Mouse (Mus musculus): ENCODE data around the gene Cxcr2. TPM values are rescaled to one million over a fixed set of nuclear protein-coding genes. Genes with fewer than 3 reads are reported as not detected.

Cxcr2 gene
- 11.2 and 11.4 TPM in 2 replicates for polyA plus RNA-seq (2012; rRNA removed)

DNA sequence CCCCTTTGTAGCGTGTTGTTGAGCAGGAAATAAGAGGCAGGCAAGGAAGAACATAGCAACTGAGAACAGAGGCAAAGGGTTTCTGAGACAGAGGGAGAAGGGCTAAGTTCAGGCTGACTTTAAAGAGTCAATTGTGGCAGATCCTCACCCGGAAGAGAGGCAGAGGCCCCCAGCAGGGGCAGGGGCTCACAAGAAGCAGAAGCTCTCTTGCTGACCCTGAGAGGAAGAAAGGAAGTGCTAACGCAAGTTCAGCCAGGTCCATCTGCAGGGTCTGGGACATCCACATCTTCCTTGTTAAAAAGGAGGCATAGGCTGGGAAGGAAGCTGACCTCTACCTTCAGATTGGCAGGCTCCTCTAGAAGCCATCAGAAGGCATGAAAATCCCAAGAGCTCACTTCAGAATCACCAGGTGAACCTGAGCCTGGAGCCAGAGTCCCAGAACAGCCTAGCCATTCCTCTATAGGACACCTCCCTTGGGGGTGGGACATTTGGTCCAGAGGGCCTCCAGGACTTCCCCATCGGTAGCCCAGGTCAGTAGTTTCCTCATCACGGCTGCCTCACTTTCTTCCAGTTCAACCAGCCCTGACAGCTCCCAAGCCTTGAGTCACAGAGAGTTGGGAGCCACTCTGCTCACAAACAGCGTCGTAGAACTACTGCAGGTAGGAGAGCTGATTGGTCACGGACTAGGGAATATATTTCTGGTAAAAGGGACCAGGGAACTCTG, at the start of gene Cxcr2:
Gene Cxcr2, plus strand, starts transcription at position 529 of the 724 bp plus-strand sequence.
- H3K4me1 ChIP-seq (ENCODE audit: control insufficient read depth, insufficient read depth, insufficient read length): no peaks in the 10 kb centered on the region
- no peak within 1 kb of the TSS for H3K27ac ChIP-seq (ENCODE audit: insufficient read depth, low read length)
- no peak within 1 kb of the TSS for H3K4me3 ChIP-seq (ENCODE audit: extremely low read depth, insufficient read depth, insufficient read length)
- no peaks in the 10 kb centered on the region for H3K36me3 ChIP-seq (ENCODE audit: control insufficient read depth, insufficient read depth, low read length)
- TF ChIP-seq CTCF (IDR thresholded peaks at IDR 0.05; ENCODE audit: extremely low read depth, insufficient read depth, insufficient read length, insufficient replicate concordance) (no peak), POLR2A (IDR thresholded peaks at IDR 0.05; ENCODE audit: low read depth, low read length) (no peak)
- DNase-seq (ENCODE audit: low read depth in 1 of 2, low spot score in 2 of 2): no peak
- no peaks in the 10 kb centered on the region for H3K27me3 ChIP-seq (ENCODE audit: control insufficient read depth, insufficient read depth, low read length)
- 49% methylated on average over 8 of the region's 8 CpGs for WGBS

GRCm38 (mm10) chr1:74105660-74106059, 48.1 kb upstream of the Cxcr2 start:
- Histone ChIP-seq H3K4me1 (ENCODE audit: control insufficient read depth, insufficient read depth, insufficient read length) (no peaks in the 10 kb centered on the region), H3K4me3 (ENCODE audit: extremely low read depth, insufficient read depth, insufficient read length) (no peak overlapping the region), H3K27me3 (ENCODE audit: control insufficient read depth, insufficient read depth, low read length) (no peaks in the 10 kb centered on the region), H3K36me3 (ENCODE audit: control insufficient read depth, insufficient read depth, low read length) (no peaks in the 10 kb centered on the region), H3K27ac (ENCODE audit: insufficient read depth, low read length) (no peak overlapping the region)
- WGBS: 86% methylated on average over 4 of the region's 4 CpGs
- no peak for TF ChIP-seq CTCF (IDR thresholded peaks at IDR 0.05; ENCODE audit: extremely low read depth, insufficient read depth, insufficient read length, insufficient replicate concordance)
- no peak for TF ChIP-seq POLR2A (IDR thresholded peaks at IDR 0.05; ENCODE audit: low read depth, low read length)
- DNase-seq (ENCODE audit: low read depth in 1 of 2, low spot score in 2 of 2): no peak

- Histone ChIP-seq H3K27me3 (ENCODE audit: control insufficient read depth, insufficient read depth, low read length) (no peaks in the 10 kb centered on the region), H3K4me1 (ENCODE audit: control insufficient read depth, insufficient read depth, insufficient read length) (no peaks in the 10 kb centered on the region), H3K4me3 (ENCODE audit: extremely low read depth, insufficient read depth, insufficient read length) (no peak overlapping the region), H3K36me3 (ENCODE audit: control insufficient read depth, insufficient read depth, low read length) (no peaks in the 10 kb centered on the region), H3K27ac (ENCODE audit: insufficient read depth, low read length) (no peak overlapping the region)
- 67% methylated on average over 6 of the region's 6 CpGs for WGBS
- no peak for DNase-seq (ENCODE audit: low read depth in 1 of 2, low spot score in 2 of 2)
- no peak for TF ChIP-seq POLR2A (IDR thresholded peaks at IDR 0.05; ENCODE audit: low read depth, low read length)
- no peak for TF ChIP-seq CTCF (IDR thresholded peaks at IDR 0.05; ENCODE audit: extremely low read depth, insufficient read depth, insufficient read length, insufficient replicate concordance)
Observed at GRCm38 (mm10) chr1:74106214-74106613, 47.6 kb upstream of the Cxcr2 start.

DNA sequence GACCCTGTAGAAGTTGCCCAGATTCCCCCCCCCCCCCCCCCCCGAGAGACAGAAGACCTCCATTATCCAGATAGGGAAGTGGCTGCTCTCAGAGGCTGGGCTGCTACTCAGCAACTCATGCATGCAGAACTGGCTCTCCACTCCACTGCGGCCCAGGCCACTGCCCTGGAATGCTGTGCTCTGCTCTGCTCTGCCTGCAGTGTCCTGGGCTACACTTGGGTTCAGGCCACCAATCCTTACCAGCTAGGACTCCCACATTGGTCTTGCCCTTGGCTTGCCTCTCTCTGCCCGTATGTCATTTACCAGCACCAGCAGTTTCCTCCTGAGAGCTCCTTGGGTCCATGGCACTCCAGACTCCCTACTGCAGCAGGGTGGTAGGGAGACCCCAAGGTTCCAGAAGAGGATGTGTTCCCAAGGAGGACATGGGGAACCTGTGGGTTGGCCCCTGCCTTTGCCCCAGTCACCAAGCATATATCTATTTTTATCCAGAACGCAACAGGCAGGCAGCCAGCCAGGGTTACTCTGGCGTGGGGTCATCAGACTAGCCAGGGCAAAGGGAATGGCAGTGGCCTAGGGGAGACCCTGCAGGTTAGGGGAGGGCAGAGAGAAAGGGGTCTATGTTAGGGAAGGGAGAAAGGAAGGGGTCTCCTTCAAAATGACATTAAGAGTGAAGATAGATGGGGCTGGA, 45.7 kb upstream of the Cxcr2 start:
- no peak for TF ChIP-seq CTCF (IDR thresholded peaks at IDR 0.05; ENCODE audit: extremely low read depth, insufficient read depth, insufficient read length, insufficient replicate concordance)
- no peak for TF ChIP-seq POLR2A (IDR thresholded peaks at IDR 0.05; ENCODE audit: low read depth, low read length)
- H3K36me3 ChIP-seq (ENCODE audit: control insufficient read depth, insufficient read depth, low read length): no peaks in the 10 kb centered on the region
- no peak for DNase-seq (ENCODE audit: low read depth in 1 of 2, low spot score in 2 of 2)
- H3K4me1 ChIP-seq (ENCODE audit: control insufficient read depth, insufficient read depth, insufficient read length): no peaks in the 10 kb centered on the region
- H3K4me3 ChIP-seq (ENCODE audit: extremely low read depth, insufficient read depth, insufficient read length): no peak overlapping the region
- no peaks in the 10 kb centered on the region for H3K27me3 ChIP-seq (ENCODE audit: control insufficient read depth, insufficient read depth, low read length)
- 60% methylated on average over 5 of the region's 5 CpGs for WGBS
- H3K27ac ChIP-seq (ENCODE audit: insufficient read depth, low read length): no peak overlapping the region

GRCm38 (mm10) chr1:74109670-74110069, 44.1 kb upstream of the Cxcr2 start:
- WGBS: 84% methylated on average over 2 of the region's 2 CpGs
- TF ChIP-seq CTCF (IDR thresholded peaks at IDR 0.05; ENCODE audit: extremely low read depth, insufficient read depth, insufficient read length, insufficient replicate concordance): no peak
- H3K4me3 ChIP-seq (ENCODE audit: extremely low read depth, insufficient read depth, insufficient read length): no peak overlapping the region
- no peaks in the 10 kb centered on the region for H3K27me3 ChIP-seq (ENCODE audit: control insufficient read depth, insufficient read depth, low read length)
- no peaks in the 10 kb centered on the region for H3K36me3 ChIP-seq (ENCODE audit: control insufficient read depth, insufficient read depth, low read length)
- H3K4me1 ChIP-seq (ENCODE audit: control insufficient read depth, insufficient read depth, insufficient read length): no peaks in the 10 kb centered on the region
- no peak for DNase-seq (ENCODE audit: low read depth in 1 of 2, low spot score in 2 of 2)
- no peak overlapping the region for H3K27ac ChIP-seq (ENCODE audit: insufficient read depth, low read length)

GRCm38 (mm10) chr1:74110932-74111695, 42.7 kb upstream of the Cxcr2 start:
- no peaks in the 10 kb centered on the region for H3K4me1 ChIP-seq (ENCODE audit: control insufficient read depth, insufficient read depth, insufficient read length)
- H3K36me3 ChIP-seq (ENCODE audit: control insufficient read depth, insufficient read depth, low read length): no peaks in the 10 kb centered on the region
- TF ChIP-seq CTCF (IDR thresholded peaks at IDR 0.05; ENCODE audit: extremely low read depth, insufficient read depth, insufficient read length, insufficient replicate concordance) (no peak), POLR2A (IDR thresholded peaks at IDR 0.05; ENCODE audit: low read depth, low read length) (no peak)
- H3K27ac ChIP-seq (ENCODE audit: insufficient read depth, low read length): no peak overlapping the region
- DNase-seq (ENCODE audit: low read depth in 1 of 2, low spot score in 2 of 2): no peak
- H3K4me3 ChIP-seq (ENCODE audit: extremely low read depth, insufficient read depth, insufficient read length): no peak overlapping the region
- no peaks in the 10 kb centered on the region for H3K27me3 ChIP-seq (ENCODE audit: control insufficient read depth, insufficient read depth, low read length)
- WGBS: 87% methylated on average over 8 of the region's 8 CpGs

All from spleen, adult 2 months (tissue).